Mouse (Mus musculus) cerebral cortex, adult 2 months (tissue): Measurements from ENCODE around the gene Gm20388.

ENCODE experiments used
- WGBS: fragments of 180-500 bp; shearing (Covaris S2); methylation state at CpG from one replicate; pipeline ENCODE4 v1.1.7; 2018; 5-methylcytosine and 5-hydroxymethylcytosine counted together

The Gm20388 gene

GRCm38 (mm10) chr8:121851716-121852115, 1941.1 kb downstream of the Gm20388 start:
- 74% methylated on average over 7 of the region's 7 CpGs for WGBS

- WGBS = 48% methylated on average over 7 of the region's 7 CpGs
These were observed 1941.8 kb downstream of the Gm20388 start for GRCm38 (mm10) chr8:121852464-121852863.

GRCm38 (mm10) chr8:121853586-121853985, 1942.9 kb downstream of the Gm20388 start:
- WGBS = 72% methylated on average over 2 of the region's 2 CpGs

GRCm38 (mm10) chr8:121856071-121856746, 1945.6 kb downstream of the Gm20388 start:
- 74% methylated on average over 14 of the region's 14 CpGs for WGBS

- 70% methylated on average over 9 of the region's 9 CpGs for WGBS
These were observed 1946.7 kb downstream of the Gm20388 start for GRCm38 (mm10) chr8:121857331-121857730.

- 63% methylated on average over 2 of the region's 2 CpGs for WGBS
These were observed 1947.1 kb downstream of the Gm20388 start for GRCm38 (mm10) chr8:121857747-121858146.

GRCm38 (mm10) chr8:121861276-121861675, 1950.6 kb downstream of the Gm20388 start:
- WGBS = 68% methylated on average over 6 of the region's 6 CpGs

- whole genome bisulfite sequencing = 75% methylated on average over 12 of the region's 12 CpGs
These were observed 1951.3 kb downstream of the Gm20388 start for GRCm38 (mm10) chr8:121861806-121862548.

- WGBS = 84% methylated on average over 8 of the region's 8 CpGs
These were observed 1954.7 kb downstream of the Gm20388 start for GRCm38 (mm10) chr8:121865356-121865755.

GRCm38 (mm10) chr8:121868196-121868595, 1957.6 kb downstream of the Gm20388 start:
- WGBS = 74% methylated on average over 5 of the region's 5 CpGs

GRCm38 (mm10) chr8:121868896-121869295, 1958.3 kb downstream of the Gm20388 start:
- 85% methylated on average over 7 of the region's 7 CpGs for WGBS

GRCm38 (mm10) chr8:121870190-121870589, 1959.5 kb downstream of the Gm20388 start:
- WGBS = 97% methylated on average over 2 of the region's 2 CpGs

GRCm38 (mm10) chr8:121871833-121872440, 1961.3 kb downstream of the Gm20388 start:
- 31% methylated on average over 10 of the region's 10 CpGs for WGBS

- WGBS = 68% methylated on average over 9 of the region's 9 CpGs
These were observed 1963.4 kb downstream of the Gm20388 start for GRCm38 (mm10) chr8:121874031-121874430.

GRCm38 (mm10) chr8:121875045-121875444, 1964.4 kb downstream of the Gm20388 start:
- 29% methylated on average over 3 of the region's 3 CpGs for WGBS

- 69% methylated on average over 9 of the region's 9 CpGs for WGBS
These were observed 1964.9 kb downstream of the Gm20388 start for GRCm38 (mm10) chr8:121875517-121875916.

- WGBS = 26% methylated on average over 5 of the region's 5 CpGs
These were observed 1966.6 kb downstream of the Gm20388 start for GRCm38 (mm10) chr8:121877212-121877611.

- WGBS = 85% methylated on average over 7 of the region's 7 CpGs
These were observed 1967.3 kb downstream of the Gm20388 start for GRCm38 (mm10) chr8:121877828-121878480.

- 90% methylated on average over 3 of the region's 3 CpGs for WGBS
These were observed 1969.1 kb downstream of the Gm20388 start for GRCm38 (mm10) chr8:121879712-121880111.

GRCm38 (mm10) chr8:121880818-121881217, 1970.2 kb downstream of the Gm20388 start:
- 48% methylated on average over 1 of the region's 1 CpGs for WGBS

GRCm38 (mm10) chr8:121881921-121882320, 1971.3 kb downstream of the Gm20388 start:
- WGBS = 85% methylated on average over 5 of the region's 5 CpGs

GRCm38 (mm10) chr8:121884181-121884580, 1973.5 kb downstream of the Gm20388 start:
- WGBS = 68% methylated on average over 3 of the region's 3 CpGs
